Mouse (Mus musculus): ENCODE measurements at regions not wholly inside any gene's neighbourhood (a gene's known extent, or its start where the extent isn't known, plus 50 kb on each side); places are given as distances from the start of the nearest gene placed in this dataset.

- no peak for TF ChIP-seq POLR2A (IDR thresholded peaks at IDR 0.05; ENCODE audit: borderline replicate concordance, control insufficient read depth, low read depth, low read length)
- TF ChIP-seq CTCF (IDR thresholded peaks at IDR 0.05; ENCODE audit: control insufficient read depth, insufficient read depth, low read length) = no peak
Observed at GRCm38 (mm10) chr6:135527879-135528278, 165.5 kb downstream of the Emp1 start.
